Mouse (Mus musculus) urinary bladder, postnatal 36 days (tissue): ENCODE results near the gene Gm6525.
A peak's percentile ranks its signal among the peaks of the same experiment; 100 is the strongest.

Experiments used
- DNase-seq, 2 experiments: peaks; one replicate each; pipeline ENCODE4 v3.0.0; 2022; ENCODE audit warnings: low spot score in 2 of 2, mixed read lengths in 1 of 2

Gene Gm6525

DNA sequence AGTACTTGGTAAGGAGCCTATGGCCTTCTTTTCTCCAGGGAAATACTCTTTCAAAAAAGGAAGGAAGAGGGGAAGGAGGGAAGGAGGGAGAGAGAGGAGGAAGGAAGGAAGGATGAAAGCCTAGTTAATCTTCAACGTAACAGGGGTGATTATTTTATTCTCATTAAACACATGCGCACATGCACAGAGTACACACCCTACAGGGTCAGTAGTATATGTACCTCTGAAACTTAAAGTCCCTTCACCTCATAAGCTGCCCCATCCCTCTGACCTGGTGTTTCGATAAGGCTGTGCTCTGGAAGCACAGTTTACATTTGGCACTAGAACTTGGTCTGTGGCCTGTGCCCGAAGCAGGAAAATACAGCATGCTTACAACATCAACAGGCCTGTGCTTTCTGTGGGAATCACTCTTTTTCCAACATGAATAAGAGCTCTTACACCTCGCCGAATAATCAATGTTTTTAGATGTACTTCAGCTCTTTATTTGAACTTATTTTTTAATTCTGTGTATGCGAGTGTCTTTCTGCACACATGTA is 37.5 kb downstream of the Gm6525 start:
- no peak for DNase-seq

DNA sequence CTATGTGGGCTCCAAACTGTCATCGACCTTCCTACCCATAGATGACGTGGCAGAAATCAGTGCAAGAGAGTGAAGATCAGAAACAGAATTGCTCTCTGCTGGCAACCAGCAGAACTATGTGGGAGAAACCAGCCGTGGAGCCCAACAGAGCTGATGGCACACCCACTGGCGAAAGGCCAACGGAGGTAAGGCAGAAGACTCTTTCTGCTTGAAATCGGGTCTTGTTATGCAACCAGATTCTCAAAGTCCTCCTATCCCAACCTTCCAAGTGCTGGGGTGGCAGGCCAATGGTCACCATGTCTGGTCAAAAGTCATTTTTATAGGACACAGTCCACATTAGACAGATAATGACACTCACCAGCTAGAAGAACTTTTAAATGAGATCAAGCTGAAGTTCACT is 40.6 kb downstream of the Gm6525 start:
- peak in 1 of 2 experiments; percentile 43 for DNase-seq

DNA sequence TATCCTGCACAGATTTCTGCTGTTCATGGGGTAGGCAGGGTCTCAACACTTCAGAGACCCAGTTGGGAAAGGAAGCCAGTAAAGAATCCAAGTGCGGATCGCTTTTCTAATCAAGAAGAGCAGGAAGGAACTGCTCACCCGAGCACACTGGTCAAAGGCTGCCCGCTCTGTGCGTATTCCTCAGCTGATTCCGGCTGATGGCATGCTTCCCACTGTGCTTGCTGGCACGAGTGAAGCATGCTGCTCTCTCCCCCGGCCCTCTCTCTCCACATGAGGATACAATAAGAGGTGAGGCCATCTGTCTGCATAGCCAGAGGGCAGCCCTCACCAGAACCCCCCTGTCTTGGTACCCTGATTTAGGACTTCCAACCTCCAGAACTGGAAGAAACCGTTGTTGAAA is 41.3 kb downstream of the Gm6525 start:
- no peak for DNase-seq

DNA sequence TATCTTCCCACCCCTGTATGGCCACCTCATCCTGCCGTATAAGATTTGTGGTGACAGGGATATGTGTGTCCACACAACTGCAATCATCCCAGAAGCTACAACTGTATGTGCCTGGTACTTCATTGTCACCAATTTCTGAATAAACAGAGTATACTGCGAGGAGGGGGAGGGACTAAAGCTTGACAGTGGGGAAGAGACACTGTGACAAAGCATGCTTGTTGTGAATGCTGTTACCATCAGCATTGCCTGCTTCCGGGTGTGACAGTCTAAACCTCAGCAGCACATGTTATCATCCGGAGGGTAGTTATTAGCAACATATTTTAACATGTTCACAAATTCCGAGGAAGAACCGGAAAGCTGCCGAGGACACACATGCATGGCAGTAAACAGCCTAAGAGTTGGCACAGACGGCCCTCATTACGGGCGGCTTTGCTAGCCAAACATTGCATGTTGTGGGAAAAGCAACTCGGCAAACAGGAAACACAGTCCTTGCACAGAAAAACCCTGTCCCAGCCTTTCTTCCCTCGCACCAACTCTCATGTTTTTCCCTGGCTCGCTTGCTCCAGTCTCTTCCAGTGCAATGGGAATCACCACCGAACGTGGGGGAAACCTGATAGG is 41.9 kb downstream of the Gm6525 start:
- no peak for DNase-seq

DNA sequence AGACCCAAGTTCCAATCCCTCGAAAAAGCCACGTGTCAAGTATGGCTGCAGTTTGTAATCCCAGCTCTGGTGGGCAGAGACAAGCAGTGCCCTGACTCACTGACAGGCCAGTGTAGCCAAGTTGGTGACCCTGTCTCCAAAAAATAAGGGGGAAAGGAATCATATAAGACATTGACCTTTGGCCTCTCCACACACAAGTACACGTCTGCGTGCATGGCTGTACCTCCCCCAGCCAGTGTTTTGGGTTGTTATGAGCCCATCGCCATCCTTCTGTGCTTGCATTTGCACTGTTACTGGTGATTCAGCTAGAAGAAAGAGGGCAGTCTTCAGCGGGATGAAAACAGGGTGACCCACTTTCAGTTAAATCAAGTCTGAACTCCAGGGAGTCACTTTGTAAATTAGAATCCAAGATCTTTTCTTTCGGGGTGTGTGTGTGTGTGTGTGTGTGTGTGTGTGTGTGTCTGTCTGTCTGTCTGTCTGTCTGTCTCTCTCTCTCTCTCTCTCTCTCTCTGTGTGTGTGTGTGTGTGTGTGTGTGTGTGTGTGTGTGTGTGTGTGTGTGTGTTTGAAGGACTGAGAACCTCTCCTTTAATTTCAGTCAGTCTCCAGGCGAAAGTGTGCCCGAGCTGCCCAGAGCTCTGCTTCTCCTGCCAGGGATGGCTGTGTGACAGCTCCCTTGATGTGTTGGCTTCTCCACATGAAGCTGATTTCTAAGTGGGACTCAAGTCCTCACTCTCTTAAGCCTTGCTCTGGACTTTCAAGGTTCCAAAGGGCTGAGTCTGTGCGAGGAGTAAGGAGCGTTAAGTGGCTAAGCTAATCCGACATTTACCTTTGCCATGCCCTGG is 43.4 kb downstream of the Gm6525 start:
- no peak for DNase-seq

DNA sequence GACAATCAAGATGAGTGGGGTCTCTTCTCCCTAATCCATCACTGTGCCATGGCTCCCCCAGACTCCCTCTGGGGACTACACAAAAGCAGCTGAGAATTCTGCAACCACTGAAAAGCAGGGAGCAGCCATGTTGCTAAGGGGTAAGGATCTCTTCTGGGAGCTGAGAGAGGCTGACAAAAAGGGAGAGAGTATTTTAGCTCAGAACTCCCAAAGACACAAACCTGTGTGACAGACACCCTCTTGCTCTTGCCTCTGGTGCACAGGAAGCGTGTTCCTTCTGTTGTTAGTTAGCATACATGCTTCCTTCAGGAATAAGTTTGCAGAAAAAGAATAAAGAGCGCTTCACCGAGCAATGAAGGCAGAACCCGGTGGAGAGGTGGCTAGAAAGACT is 44.1 kb downstream of the Gm6525 start:
- DNase-seq: no peak

DNA sequence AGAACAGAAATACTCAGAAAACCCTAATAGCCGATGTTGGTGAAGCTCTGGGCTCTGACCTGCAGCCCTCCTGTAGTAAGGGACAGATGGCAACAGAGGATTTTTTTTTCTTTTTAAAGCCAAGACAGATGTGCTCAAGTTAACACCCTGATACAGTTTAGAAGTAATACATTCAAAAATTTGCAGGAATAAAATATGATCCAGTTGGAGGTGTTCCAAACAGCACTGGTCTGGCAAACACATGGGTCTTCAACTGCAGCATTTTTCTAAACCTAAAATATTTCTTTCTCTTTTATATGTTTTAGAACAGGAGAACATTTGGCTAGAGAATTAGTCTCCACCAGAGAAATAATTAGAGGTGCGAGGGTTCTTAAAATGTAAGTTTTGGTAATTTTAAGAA is 44.6 kb downstream of the Gm6525 start:
- no peak for DNase-seq

DNA sequence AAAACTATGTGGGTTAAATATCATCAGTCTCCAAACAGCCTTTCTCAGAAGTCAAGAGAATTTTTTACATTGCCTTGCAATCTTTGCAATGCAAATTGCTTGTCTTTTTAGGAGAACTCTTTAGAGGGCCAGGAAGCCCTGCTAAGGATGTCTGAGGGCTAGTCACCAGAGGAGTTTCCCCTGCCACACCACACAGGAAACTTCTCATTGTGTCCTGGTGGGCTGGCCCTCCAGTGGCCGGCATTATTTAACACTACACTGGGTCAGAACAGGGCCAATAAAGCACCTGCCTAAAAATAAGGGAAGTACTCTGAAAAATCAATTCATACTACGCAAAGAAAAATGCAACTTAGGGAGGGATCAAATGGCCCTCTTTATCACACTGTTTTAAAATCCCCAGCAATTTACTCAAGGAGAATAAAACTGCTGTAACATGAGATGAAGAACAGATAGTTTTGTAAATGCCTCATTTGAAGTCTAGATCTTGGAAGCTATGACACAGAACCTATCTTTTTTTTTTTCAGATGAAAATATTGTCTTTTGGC is 45.3 kb downstream of the Gm6525 start:
- DNase-seq: no peak

DNA sequence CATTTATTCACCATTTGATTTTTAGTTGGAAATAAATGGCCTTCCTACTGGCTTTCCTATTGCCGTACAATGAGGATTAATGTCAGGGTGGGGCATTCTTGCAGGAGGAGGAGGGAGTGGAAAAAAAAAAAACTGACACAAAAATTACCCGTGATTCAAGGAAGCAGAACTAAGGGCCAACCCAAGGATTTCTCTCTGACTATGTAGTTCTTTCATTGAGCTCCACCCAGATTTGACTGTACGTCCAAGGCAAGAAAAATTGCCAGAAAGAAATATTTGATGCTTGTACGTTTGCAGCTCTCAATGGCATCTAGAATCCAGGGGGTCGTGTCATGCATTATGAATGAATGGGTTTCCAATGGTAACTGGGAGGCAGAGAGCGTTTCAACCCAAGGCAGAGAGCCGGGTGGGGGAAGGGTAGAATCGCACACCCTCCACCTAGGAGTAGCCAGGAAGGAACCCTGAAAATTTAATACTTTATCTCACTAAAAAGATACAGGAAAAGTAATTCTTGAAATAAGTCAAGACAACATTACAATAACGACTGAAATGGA is 45.9 kb downstream of the Gm6525 start:
- DNase-seq: no peak

DNA sequence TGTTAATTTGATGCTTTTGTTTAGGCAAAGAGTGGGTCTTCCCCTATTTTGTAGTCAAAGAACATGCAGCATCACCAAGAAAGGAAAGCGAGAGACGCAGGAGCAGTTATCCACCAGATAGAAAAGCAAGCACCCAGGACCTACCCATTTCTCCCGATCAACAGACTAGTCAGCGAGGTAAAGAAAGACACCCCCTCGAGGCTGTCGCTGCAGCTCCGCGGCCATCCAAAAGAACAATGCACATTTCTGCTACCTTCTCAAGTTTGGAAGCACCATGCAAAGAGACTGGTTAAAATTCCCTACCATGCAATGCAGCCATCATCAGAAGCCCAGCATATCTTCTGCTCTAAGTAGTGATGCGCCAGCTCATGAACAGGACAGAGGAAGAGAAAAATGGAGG is 46.4 kb downstream of the Gm6525 start:
- no peak for DNase-seq

DNA sequence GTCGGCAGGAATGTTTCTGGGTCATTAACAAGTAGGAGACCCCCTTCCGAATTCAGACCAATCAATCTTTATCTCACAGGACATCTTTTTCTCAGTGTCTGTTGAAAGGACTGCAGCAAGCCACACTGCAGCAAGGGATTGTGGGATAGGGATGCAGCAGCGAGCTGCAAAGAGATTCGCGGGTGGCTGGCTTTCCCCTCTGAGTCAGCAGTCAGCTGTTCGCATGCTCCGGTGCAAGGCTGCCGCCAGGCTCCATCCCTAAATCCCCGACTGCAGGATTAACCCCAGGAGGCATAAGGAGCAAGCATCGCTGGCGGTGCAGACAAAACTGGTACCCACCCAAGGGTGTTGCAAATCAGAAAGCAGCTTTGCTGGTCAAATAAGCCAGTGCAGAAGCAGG is 46.8 kb downstream of the Gm6525 start:
- DNase-seq: peak in 1 of 2 experiments; percentile 51
